Mouse (Mus musculus): ENCODE measurements at regions not wholly inside any gene's neighbourhood (a gene's known extent, or its start where the extent isn't known, plus 50 kb on each side); places are given as distances from the start of the nearest gene placed in this dataset.

DNA sequence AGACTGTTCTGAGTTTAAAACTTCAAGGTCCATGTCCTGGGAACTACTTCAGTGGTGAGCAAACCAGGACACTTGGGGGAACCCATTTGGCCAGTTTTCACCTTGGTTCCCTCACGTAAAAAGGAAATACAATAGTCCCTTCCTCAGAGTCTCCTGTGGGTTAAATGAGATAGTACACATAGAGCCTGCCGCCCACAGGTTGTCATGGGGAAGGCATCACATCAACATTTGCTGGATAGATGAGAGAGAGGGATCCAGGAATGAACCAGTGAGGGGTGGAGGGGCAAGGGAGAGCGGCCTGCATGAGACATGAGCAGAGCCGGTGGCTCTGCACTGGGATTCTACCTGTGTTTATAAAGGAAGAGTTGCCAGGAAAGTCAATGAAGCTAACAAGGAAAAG is 201.5 kb downstream of the Pten start:
- Histone ChIP-seq H3K4me3 (ENCODE audit: low read depth, low read length) (no peak overlapping the region), H3K36me3 (ENCODE audit: control insufficient read depth, insufficient read depth, low read length) (no peaks in the 10 kb centered on the region), H3K4me1 (ENCODE audit: control insufficient read depth, insufficient read depth, insufficient read length, low read length) (peaks cover 33% of the 10 kb centered on the region), H3K27ac (ENCODE audit: insufficient read depth, low read depth, low read length) (no peak overlapping the region), H3K27me3 (ENCODE audit: control insufficient read depth, insufficient read depth, low read length) (no peaks in the 10 kb centered on the region)
- TF ChIP-seq CTCF (IDR thresholded peaks at IDR 0.05; ENCODE audit: extremely low read depth, insufficient read length, insufficient replicate concordance, low read depth, low read length) (no peak), POLR2A (IDR thresholded peaks at IDR 0.05; ENCODE audit: low read depth, low read length) (no peak)
- WGBS = 92% methylated on average over 4 of the region's 4 CpGs

DNA sequence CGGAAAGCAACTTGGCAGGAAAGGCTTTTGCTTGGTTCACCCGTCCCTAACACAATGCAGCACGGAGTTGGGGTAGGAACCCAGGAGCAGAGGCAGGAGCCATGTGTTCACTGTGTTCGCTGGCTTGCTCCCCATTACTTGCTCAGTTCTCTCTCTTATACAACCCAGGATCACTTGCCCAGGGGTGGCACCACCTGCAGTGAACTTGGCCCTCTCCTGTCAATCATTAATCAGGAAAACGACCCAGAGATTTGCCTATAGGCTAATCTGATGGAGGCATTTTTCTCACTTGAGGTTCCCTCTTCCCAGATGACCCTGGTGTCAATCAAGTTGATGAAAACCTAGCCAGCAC is 202.5 kb downstream of the Pten start:
- WGBS = 25% methylated on average over 5 of the region's 5 CpGs
- peak overlapping the region; percentile 62 for H3K4me3 ChIP-seq (ENCODE audit: low read depth, low read length)
- H3K27me3 ChIP-seq (ENCODE audit: control insufficient read depth, insufficient read depth, low read length) = no peaks in the 10 kb centered on the region
- H3K36me3 ChIP-seq (ENCODE audit: control insufficient read depth, insufficient read depth, low read length) = no peaks in the 10 kb centered on the region
- no peak for TF ChIP-seq CTCF (IDR thresholded peaks at IDR 0.05; ENCODE audit: extremely low read depth, insufficient read length, insufficient replicate concordance, low read depth, low read length)
- peak; percentile 39; the same call in 1 of the 2 replicates for TF ChIP-seq POLR2A (IDR thresholded peaks at IDR 0.05; ENCODE audit: low read depth, low read length)
- H3K4me1 ChIP-seq (ENCODE audit: control insufficient read depth, insufficient read depth, insufficient read length, low read length) = peaks cover 32% of the 10 kb centered on the region
- H3K27ac ChIP-seq (ENCODE audit: insufficient read depth, low read depth, low read length) = peak overlapping the region; percentile 93

DNA sequence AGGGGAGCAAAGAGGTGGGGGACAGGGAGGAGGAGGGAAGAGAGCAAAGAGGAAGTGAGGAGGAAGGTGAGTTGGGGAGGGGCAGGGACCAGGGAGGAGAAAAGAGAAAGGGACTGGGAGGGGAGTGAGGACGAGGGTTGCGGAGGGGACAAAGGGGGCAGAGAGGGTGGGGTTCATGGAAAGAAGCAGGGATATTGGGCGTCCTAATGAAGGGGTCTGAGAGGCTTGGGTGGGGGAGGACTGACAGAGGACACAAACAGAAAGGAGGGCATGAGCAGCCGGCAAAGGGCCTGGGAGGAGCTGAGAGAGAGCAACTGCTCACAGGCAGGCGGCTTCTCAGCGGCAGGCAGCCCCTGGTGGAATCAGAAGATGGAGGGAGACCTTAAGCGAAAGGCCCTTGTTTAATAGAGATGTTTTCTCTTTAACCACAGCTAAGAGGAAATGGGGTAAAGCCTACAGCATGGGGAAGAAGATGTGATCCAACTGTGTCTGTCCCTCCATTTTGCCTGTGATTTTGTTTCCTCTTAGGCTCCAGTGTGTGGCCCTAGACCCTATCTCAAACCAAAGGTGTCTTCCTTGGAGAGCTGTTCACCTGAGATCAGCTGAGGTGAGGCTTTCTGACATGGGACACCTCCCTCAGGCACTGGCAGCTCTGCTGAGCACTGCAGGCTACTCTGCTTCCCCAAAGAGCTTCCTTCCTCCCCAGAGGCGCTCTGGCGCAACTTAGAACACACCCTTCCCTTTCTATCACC is 203.1 kb downstream of the Pten start:
- Histone ChIP-seq H3K4me3 (ENCODE audit: low read depth, low read length) (peak overlapping the region; percentile 62), H3K27me3 (ENCODE audit: control insufficient read depth, insufficient read depth, low read length) (no peaks in the 10 kb centered on the region), H3K27ac (ENCODE audit: insufficient read depth, low read depth, low read length) (peak overlapping the region; percentile 93), H3K36me3 (ENCODE audit: control insufficient read depth, insufficient read depth, low read length) (no peaks in the 10 kb centered on the region), H3K4me1 (ENCODE audit: control insufficient read depth, insufficient read depth, insufficient read length, low read length) (peaks cover 32% of the 10 kb centered on the region)
- TF ChIP-seq CTCF (IDR thresholded peaks at IDR 0.05; ENCODE audit: extremely low read depth, insufficient read length, insufficient replicate concordance, low read depth, low read length) = no peak
- TF ChIP-seq POLR2A (IDR thresholded peaks at IDR 0.05; ENCODE audit: low read depth, low read length) = no peak; the same call in 1 of the 2 replicates
- 25% methylated on average over 9 of the region's 9 CpGs for WGBS

DNA sequence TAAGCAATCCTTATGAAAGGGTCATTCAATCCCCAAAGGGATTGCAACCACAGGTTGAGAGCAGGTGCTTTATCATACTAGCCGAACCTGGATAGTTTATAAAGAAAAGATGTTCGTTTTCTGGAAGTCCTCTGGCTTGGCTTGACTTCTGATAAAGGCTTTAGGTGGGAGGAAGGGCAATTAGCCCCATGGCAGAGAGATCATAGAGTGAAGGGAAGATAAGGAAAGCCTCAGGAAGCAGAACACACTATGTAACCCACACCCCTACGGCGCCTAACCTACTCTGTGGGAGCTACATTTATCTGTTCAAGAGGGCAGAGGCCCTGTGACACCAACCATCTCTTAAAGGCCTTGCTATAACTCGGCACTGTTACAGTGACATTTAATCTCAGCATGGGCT is 204.2 kb downstream of the Pten start:
- peaks cover 32% of the 10 kb centered on the region for H3K4me1 ChIP-seq (ENCODE audit: control insufficient read depth, insufficient read depth, insufficient read length, low read length)
- no peak overlapping the region; the same call in 1 of the 2 replicates for H3K27ac ChIP-seq (ENCODE audit: insufficient read depth, low read depth, low read length)
- 45% methylated on average over 5 of the region's 5 CpGs for WGBS
- H3K27me3 ChIP-seq (ENCODE audit: control insufficient read depth, insufficient read depth, low read length) = no peaks in the 10 kb centered on the region
- no peaks in the 10 kb centered on the region for H3K36me3 ChIP-seq (ENCODE audit: control insufficient read depth, insufficient read depth, low read length)
- no peak for TF ChIP-seq POLR2A (IDR thresholded peaks at IDR 0.05; ENCODE audit: low read depth, low read length)
- no peak for TF ChIP-seq CTCF (IDR thresholded peaks at IDR 0.05; ENCODE audit: extremely low read depth, insufficient read length, insufficient replicate concordance, low read depth, low read length)
- H3K4me3 ChIP-seq (ENCODE audit: low read depth, low read length) = no peak overlapping the region

DNA sequence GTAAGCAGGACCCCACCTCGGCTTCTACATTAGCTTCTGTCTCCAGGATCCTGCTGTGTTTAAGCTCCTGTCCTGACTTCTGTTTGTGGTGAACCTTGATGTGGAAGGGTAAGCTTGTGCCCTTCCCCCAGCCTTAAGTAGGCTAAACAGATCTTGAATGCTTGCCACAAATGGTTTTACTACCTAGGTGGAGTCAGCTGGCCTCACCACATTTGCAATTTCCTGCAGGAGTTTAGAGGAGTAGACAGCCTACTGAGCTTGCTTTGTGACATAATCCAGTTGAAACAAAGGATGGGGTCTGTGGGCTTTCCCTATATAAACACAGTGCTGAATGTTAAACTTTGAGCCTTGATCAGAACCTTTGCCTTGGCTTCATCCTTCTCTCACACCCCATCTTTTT is 206.7 kb downstream of the Pten start:
- H3K36me3 ChIP-seq (ENCODE audit: control insufficient read depth, insufficient read depth, low read length) = no peaks in the 10 kb centered on the region
- H3K4me1 ChIP-seq (ENCODE audit: control insufficient read depth, insufficient read depth, insufficient read length, low read length) = peaks cover 20% of the 10 kb centered on the region
- 13% methylated on average over 1 of the region's 1 CpGs for WGBS
- no peaks in the 10 kb centered on the region for H3K27me3 ChIP-seq (ENCODE audit: control insufficient read depth, insufficient read depth, low read length)
- 0 out of 2 replicates have a peak overlapping the region, but pooled peaks have one; percentile 37 for H3K27ac ChIP-seq (ENCODE audit: insufficient read depth, low read depth, low read length)
- TF ChIP-seq CTCF (IDR thresholded peaks at IDR 0.05; ENCODE audit: extremely low read depth, insufficient read length, insufficient replicate concordance, low read depth, low read length) (no peak), POLR2A (IDR thresholded peaks at IDR 0.05; ENCODE audit: low read depth, low read length) (no peak)
- H3K4me3 ChIP-seq (ENCODE audit: low read depth, low read length) = no peak overlapping the region

DNA sequence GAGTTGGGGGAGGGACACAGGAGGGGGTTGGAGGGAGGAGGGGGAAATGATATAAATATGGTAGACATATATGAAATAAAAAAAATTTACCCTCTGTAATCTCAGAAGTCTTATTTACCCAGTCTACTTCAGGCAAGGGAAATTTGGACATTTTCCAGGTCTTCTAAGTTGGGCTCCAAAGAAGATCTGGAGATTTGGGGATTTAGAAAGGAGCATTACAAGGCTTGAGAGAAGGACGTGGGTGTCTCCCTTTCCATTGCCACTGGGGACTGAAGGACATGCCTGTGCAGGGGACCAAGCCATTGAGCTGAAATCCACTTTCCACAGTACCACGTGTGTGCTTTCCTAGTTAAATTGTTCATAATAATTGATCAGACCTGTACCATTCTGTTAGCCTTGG is 208.2 kb downstream of the Pten start:
- Histone ChIP-seq H3K4me3 (ENCODE audit: low read depth, low read length) (no peak overlapping the region), H3K36me3 (ENCODE audit: control insufficient read depth, insufficient read depth, low read length) (no peaks in the 10 kb centered on the region), H3K27me3 (ENCODE audit: control insufficient read depth, insufficient read depth, low read length) (no peaks in the 10 kb centered on the region), H3K27ac (ENCODE audit: insufficient read depth, low read depth, low read length) (no peak overlapping the region), H3K4me1 (ENCODE audit: control insufficient read depth, insufficient read depth, insufficient read length, low read length) (peaks cover 16% of the 10 kb centered on the region)
- no peak for TF ChIP-seq CTCF (IDR thresholded peaks at IDR 0.05; ENCODE audit: extremely low read depth, insufficient read length, insufficient replicate concordance, low read depth, low read length)
- no peak for TF ChIP-seq POLR2A (IDR thresholded peaks at IDR 0.05; ENCODE audit: low read depth, low read length)
- WGBS = 58% methylated on average over 2 of the region's 2 CpGs

DNA sequence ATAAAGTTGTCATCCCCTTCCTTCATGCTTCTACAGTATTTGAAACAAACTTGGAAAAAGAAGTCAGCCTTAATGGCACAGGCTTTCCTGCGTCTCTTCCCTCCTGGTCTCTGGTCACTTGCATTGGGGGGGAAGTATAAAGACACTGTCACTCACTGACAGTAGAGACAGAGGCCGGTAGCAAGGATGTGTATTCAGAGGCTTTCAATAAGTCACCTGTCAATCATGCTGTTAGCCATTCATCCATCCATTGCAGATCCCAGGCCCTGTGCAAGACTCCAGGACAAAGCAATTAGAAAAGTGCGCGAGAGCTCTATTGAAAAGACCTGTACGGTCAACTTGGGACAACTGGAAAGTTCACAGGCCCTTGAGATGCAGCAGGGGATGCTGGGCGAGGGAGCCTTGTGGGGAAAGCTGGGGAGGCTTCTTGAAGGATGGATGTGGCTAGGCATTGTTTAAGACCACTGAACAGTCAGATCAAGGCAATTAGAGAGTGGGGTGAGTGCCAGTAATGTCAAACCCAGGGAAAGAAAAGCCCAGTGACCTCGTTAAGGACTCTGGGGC is 212.0 kb downstream of the Pten start:
- no peak overlapping the region for H3K4me3 ChIP-seq (ENCODE audit: low read depth, low read length)
- no peak overlapping the region for H3K27ac ChIP-seq (ENCODE audit: insufficient read depth, low read depth, low read length)
- H3K36me3 ChIP-seq (ENCODE audit: control insufficient read depth, insufficient read depth, low read length) = no peaks in the 10 kb centered on the region
- no peaks in the 10 kb centered on the region for H3K27me3 ChIP-seq (ENCODE audit: control insufficient read depth, insufficient read depth, low read length)
- H3K4me1 ChIP-seq (ENCODE audit: control insufficient read depth, insufficient read depth, insufficient read length, low read length) = peaks cover 1% of the 10 kb centered on the region; the same call in 1 of the 2 replicates
- no peak for TF ChIP-seq POLR2A (IDR thresholded peaks at IDR 0.05; ENCODE audit: low read depth, low read length)
- no peak for TF ChIP-seq CTCF (IDR thresholded peaks at IDR 0.05; ENCODE audit: extremely low read depth, insufficient read length, insufficient replicate concordance, low read depth, low read length)
- 88% methylated on average over 7 of the region's 7 CpGs for whole genome bisulfite sequencing
